Mouse (Mus musculus): ENCODE data around the gene Comp. TPM values are rescaled to one million over a fixed set of nuclear protein-coding genes. Genes with fewer than 3 reads are reported as not detected.

Comp gene
- polyA plus RNA-seq, 2 experiments from 2014 or later, result 0.95 TPM; not detected in 1

Other genes starting within 250 kb of the Comp start
- gene Nr2c2ap, start 242.2 kb upstream of the Comp start, polyA plus RNA-seq (2017; shearing (Covaris generic)), result 10 to 100 TPM; 34.3 to 56.0 TPM
- 10 to 100 TPM; 36.2 to 58.5 TPM for gene Rfxank, start 234.4 kb upstream of the Comp start, polyA plus RNA-seq (2017; shearing (Covaris generic))
- 100 to 1,000 TPM in 1 of 2 experiments, 10 to 100 TPM in 1; 98.5 to 112 TPM for gene Borcs8, start 234.1 kb upstream of the Comp start, polyA plus RNA-seq (2017; shearing (Covaris generic))
- gene Mef2b, start 233.8 kb upstream of the Comp start, polyA plus RNA-seq (2017; shearing (Covaris generic)), result not detected
- 10 to 100 TPM; 17.4 to 27.3 TPM for gene Tmem161a, start 201.2 kb upstream of the Comp start, polyA plus RNA-seq (2017; shearing (Covaris generic))
- gene Slc25a42, start 161.3 kb upstream of the Comp start, polyA plus RNA-seq (2017; shearing (Covaris generic)), result 1 to 10 TPM; 4.9 to 6.3 TPM
- 10 to 100 TPM; 18.7 to 23.3 TPM for gene Sugp2, start 139.3 kb upstream of the Comp start, polyA plus RNA-seq (2017; shearing (Covaris generic))
- 1 to 10 TPM; 6.6 to 7.6 TPM for gene Armc6, start 139.1 kb upstream of the Comp start, polyA plus RNA-seq (2017; shearing (Covaris generic))
- under 1 TPM in 1 of 2 experiments, not detected in 1; 0.66 TPM for gene Homer3, start 90.7 kb upstream of the Comp start, polyA plus RNA-seq (2017; shearing (Covaris generic))
- gene Ddx49, start 71.1 kb upstream of the Comp start, polyA plus RNA-seq (2017; shearing (Covaris generic)), result 10 to 100 TPM; 44.3 to 46.8 TPM
- 100 to 1,000 TPM; 312 to 332 TPM for gene Cope, start 71.0 kb upstream of the Comp start, polyA plus RNA-seq (2017; shearing (Covaris generic))
- gene Cers1, start 57.8 kb upstream of the Comp start, polyA plus RNA-seq (2017; shearing (Covaris generic)), result not detected
- gene Gdf1, start 43.7 kb upstream of the Comp start, polyA plus RNA-seq (2017; shearing (Covaris generic)), result under 1 TPM in 1 of 2 experiments, not detected in 1; 0.79 TPM
- 10 to 100 TPM; 12.1 to 15.3 TPM for gene Upf1, start 20.3 kb upstream of the Comp start, polyA plus RNA-seq (2017; shearing (Covaris generic))
- gene Crtc1, start 66.0 kb downstream of the Comp start, polyA plus RNA-seq (2017; shearing (Covaris generic)), result 1 to 10 TPM; 7.1 to 8.4 TPM
- 1 to 10 TPM; 7.2 to 9.5 TPM for gene Klhl26, start 103.4 kb downstream of the Comp start, polyA plus RNA-seq (2017; shearing (Covaris generic))
- under 1 TPM in 1 of 2 experiments, not detected in 1; 0.22 TPM for gene Tmem59l, start 113.8 kb downstream of the Comp start, polyA plus RNA-seq (2017; shearing (Covaris generic))
- not detected for gene Crlf1, start 119.6 kb downstream of the Comp start, polyA plus RNA-seq (2017; shearing (Covaris generic))
- 10 to 100 TPM; 89.0 to 95.4 TPM for gene Rex1bd, start 133.2 kb downstream of the Comp start, polyA plus RNA-seq (2017; shearing (Covaris generic))
- 1,000 to 10,000 TPM; 3,631 to 4,013 TPM for gene Uba52, start 137.2 kb downstream of the Comp start, polyA plus RNA-seq (2017; shearing (Covaris generic))
- 100 to 1,000 TPM; 131 to 163 TPM for gene Fkbp8, start 154.2 kb downstream of the Comp start, polyA plus RNA-seq (2017; shearing (Covaris generic))
- 100 to 1,000 TPM; 176 to 180 TPM for gene Kxd1, start 154.4 kb downstream of the Comp start, polyA plus RNA-seq (2017; shearing (Covaris generic))
- 10 to 100 TPM; 27.8 to 35.2 TPM for gene Ell, start 165.9 kb downstream of the Comp start, polyA plus RNA-seq (2017; shearing (Covaris generic))
- gene Isyna1, start 220.8 kb downstream of the Comp start, polyA plus RNA-seq (2017; shearing (Covaris generic)), result 10 to 100 TPM; 19.3 to 44.6 TPM
- gene Ssbp4, start 235.3 kb downstream of the Comp start, polyA plus RNA-seq (2017; shearing (Covaris generic)), result 10 to 100 TPM; 15.8 to 17.7 TPM
- 1 to 10 TPM in 1 of 2 experiments, under 1 TPM in 1; 0.54 to 1.0 TPM for gene Lrrc25, start 242.6 kb downstream of the Comp start, polyA plus RNA-seq (2017; shearing (Covaris generic))

Measured in activated CD4-positive, CD25-positive, alpha-beta regulatory T cell, adult 4 months (primary cell).